Mouse (Mus musculus) CH12.LX (cell line): Measurements from ENCODE around the gene Map7. TPM values are rescaled to one million over a fixed set of nuclear protein-coding genes. Genes with fewer than 3 reads are reported as not detected.

Experiments
- DNase-seq: peaks from one replicate; pipeline ENCODE4 v3.0.0-alpha.2; 2013; ENCODE audit errors: extremely low read depth
- H3K27ac ChIP-seq: 2 replicates; pipeline ENCODE4 v1.5.1; 2012; ENCODE audit warnings: low read depth, mild to moderate bottlenecking, control low read depth, moderate library complexity; ENCODE audit not compliant: insufficient read depth
- H3K27me3 ChIP-seq: replicated peaks from 2 replicates; pipeline ENCODE3; 2012; ENCODE audit warnings: inconsistent platforms
- H3K36me3 ChIP-seq, 2 experiments: replicated peaks in 1 of 2; 2 replicates each; pipeline versions ENCODE3 to v1.6.1; 2012; ENCODE audit warnings: inconsistent platforms in 1 of 2, low read length in 1 of 2, mild to moderate bottlenecking in 1 of 2, mixed read lengths in 1 of 2, moderate library complexity in 1 of 2; ENCODE audit not compliant: control insufficient read depth in 1 of 2, insufficient read depth in 1 of 2
- H3K4me1 ChIP-seq, 2 experiments: 2 replicates each; pipeline ENCODE4 v1.6.1; 2012; ENCODE audit warnings: inconsistent platforms in 1 of 2, moderate library complexity in 1 of 2; ENCODE audit not compliant: insufficient read depth in 2 of 2, control insufficient read depth in 1 of 2
- H3K4me2 ChIP-seq: 2 replicates; pipeline ENCODE4 v1.6.1; 2012; ENCODE audit warnings: low read depth, mild to moderate bottlenecking, control low read depth; ENCODE audit not compliant: poor library complexity, insufficient read depth, severe bottlenecking
- H3K4me3 ChIP-seq, 3 experiments: fragments of 150-350 bp in 1 of 3; sonication (generic) in 1 of 3; replicated peaks in 1 of 3; 2 replicates each; pipeline versions ENCODE3 to v1.5.1; 2011 to 2012; ENCODE audit warnings: low read depth in 2 of 3, low read length in 2 of 3, mild to moderate bottlenecking in 2 of 3, moderate library complexity in 2 of 3, control low read depth in 1 of 3, improper control_type of control experiment in 1 of 3, inconsistent platforms in 1 of 3, mixed read lengths in 1 of 3; ENCODE audit not compliant: poor library complexity in 1 of 3
- H3K79me2 ChIP-seq: replicated peaks from 2 replicates; pipeline ENCODE4 v1.6.1; 2012; ENCODE audit warnings: mild to moderate bottlenecking, moderate library complexity; ENCODE audit not compliant: control insufficient read depth, poor library complexity, insufficient read depth, severe bottlenecking; ENCODE audit errors: extremely low read depth
- H3K9ac ChIP-seq: 2 replicates; pipeline ENCODE4 v1.6.1; 2012; ENCODE audit warnings: low read depth, mild to moderate bottlenecking, control low read depth, moderate library complexity; ENCODE audit not compliant: insufficient read depth
- H3K9me3 ChIP-seq: replicated peaks from 2 replicates; pipeline ENCODE3; 2012; ENCODE audit warnings: low read length, inconsistent platforms, mixed read lengths
- BHLHE40 ChIP-seq: IDR thresholded peaks from 2 replicates; pipeline ENCODE4 v1.6.1; 2011; ENCODE audit warnings: mild to moderate bottlenecking, low read depth, low read length, improper control_type of control experiment
- CHD1 ChIP-seq: IDR thresholded peaks from 2 replicates; pipeline ENCODE4 v1.6.1; 2012; ENCODE audit warnings: low read depth, low read length, improper control_type of control experiment, inconsistent platforms
- CTCF ChIP-seq, 2 experiments: IDR thresholded peaks in 1 of 2; conservative IDR thresholded peaks in 1 of 2; 2 replicates each; pipeline ENCODE4 v1.5.1; 2011 to 2012; ENCODE audit warnings: low read depth in 2 of 2, low read length in 2 of 2, improper control_type of control experiment in 1 of 2, inconsistent platforms in 1 of 2, mild to moderate bottlenecking in 1 of 2, moderate library complexity in 1 of 2
- E2F4 ChIP-seq: IDR thresholded peaks from 2 replicates; pipeline ENCODE4 v1.6.1; 2011; ENCODE audit warnings: low read depth, low read length, improper control_type of control experiment; ENCODE audit not compliant: insufficient replicate concordance
- EP300 ChIP-seq: IDR thresholded peaks from 2 replicates; pipeline ENCODE4 v1.6.1; 2011; ENCODE audit warnings: low read length, improper control_type of control experiment
- ETS1 ChIP-seq: conservative IDR thresholded peaks from 2 replicates; pipeline ENCODE4 v1.6.1; 2012; ENCODE audit warnings: low read depth, mild to moderate bottlenecking, inconsistent platforms, low read length, improper control_type of control experiment, moderate library complexity
- GABPA ChIP-seq: IDR thresholded peaks from 2 replicates; pipeline ENCODE4 v1.6.1; 2012; ENCODE audit warnings: low read depth, low read length, improper control_type of control experiment, inconsistent platforms; ENCODE audit not compliant: insufficient replicate concordance
- HCFC1 ChIP-seq: IDR thresholded peaks from 2 replicates; pipeline ENCODE4 v1.6.1; 2012; ENCODE audit warnings: low read depth, mild to moderate bottlenecking, inconsistent platforms, low read length, improper control_type of control experiment
- IRF4 ChIP-seq: IDR thresholded peaks from 2 replicates; pipeline ENCODE4 v1.6.1; 2014; ENCODE audit warnings: low read depth, mild to moderate bottlenecking, inconsistent platforms, low read length, improper control_type of control experiment
- JUND ChIP-seq: conservative IDR thresholded peaks from 2 replicates; pipeline ENCODE4 v1.6.1; 2011; ENCODE audit warnings: low read depth, low read length, improper control_type of control experiment
- MAFK ChIP-seq: IDR thresholded peaks from 2 replicates; pipeline ENCODE4 v1.6.1; 2011; ENCODE audit warnings: low read length, improper control_type of control experiment; ENCODE audit not compliant: insufficient replicate concordance
- MAX ChIP-seq: IDR thresholded peaks from 2 replicates; pipeline ENCODE4 v1.6.1; 2011; ENCODE audit warnings: low read length, improper control_type of control experiment
- MEF2A ChIP-seq: IDR thresholded peaks from 2 replicates; pipeline ENCODE4 v1.6.1; 2014; ENCODE audit warnings: low read depth, mild to moderate bottlenecking, inconsistent platforms, low read length, improper control_type of control experiment, borderline replicate concordance
- MYC ChIP-seq: IDR thresholded peaks from 2 replicates; pipeline ENCODE4 v1.6.1; 2011; ENCODE audit warnings: low read depth, mild to moderate bottlenecking, improper control_type of control experiment, low read length
- NELFE ChIP-seq: IDR thresholded peaks from 2 replicates; pipeline ENCODE4 v1.6.1; 2011; ENCODE audit warnings: low read depth, low read length, improper control_type of control experiment
- NRF1 ChIP-seq: IDR thresholded peaks from 2 replicates; pipeline ENCODE4 v1.6.1; 2014; ENCODE audit warnings: low read depth, mild to moderate bottlenecking, inconsistent platforms, low read length, improper control_type of control experiment, moderate library complexity
- PAX5 ChIP-seq: IDR thresholded peaks from 2 replicates; pipeline ENCODE4 v1.6.1; 2012; ENCODE audit warnings: low read length, inconsistent platforms, mixed read lengths
- POLR2A ChIP-seq: IDR thresholded peaks from 2 replicates; pipeline ENCODE4 v1.6.1; 2011; ENCODE audit warnings: low read depth, mild to moderate bottlenecking, improper control_type of control experiment, low read length
- TBP ChIP-seq: conservative IDR thresholded peaks from 2 replicates; pipeline ENCODE4 v1.6.1; 2011; ENCODE audit warnings: low read depth, low read length, improper control_type of control experiment
- UBTF ChIP-seq: IDR thresholded peaks from 2 replicates; pipeline ENCODE4 v1.6.1; 2012; ENCODE audit warnings: low read depth, mild to moderate bottlenecking, inconsistent platforms, low read length, improper control_type of control experiment, moderate library complexity
- USF1 ChIP-seq: IDR thresholded peaks from 2 replicates; pipeline ENCODE4 v1.6.1; 2014; ENCODE audit warnings: low read depth, mild to moderate bottlenecking, inconsistent platforms, low read length, improper control_type of control experiment
- ZC3H11A ChIP-seq: IDR thresholded peaks from 2 replicates; pipeline ENCODE4 v1.6.1; 2012; ENCODE audit warnings: low read depth, mild to moderate bottlenecking, inconsistent platforms, low read length, improper control_type of control experiment
- ZMIZ1 ChIP-seq: IDR thresholded peaks from 2 replicates; pipeline ENCODE4 v1.6.1; 2012; ENCODE audit warnings: low read depth, mild to moderate bottlenecking, inconsistent platforms, low read length, improper control_type of control experiment
- ZNF384 ChIP-seq: IDR thresholded peaks from 2 replicates; pipeline ENCODE4 v1.6.1; 2012; ENCODE audit warnings: low read depth, low read length, improper control_type of control experiment, inconsistent platforms
- dilution Hi-C: fragments of 300-500 bp; cut with MboI; formaldehyde crosslinking; loops from 2 replicates; pipeline ENCODE4 v1.14.3; 2020; ENCODE audit warnings: low sequenced_read_pairs; ENCODE audit not compliant: extremely low pct_unique_long_range_greater_than_20kb, extremely low pct_ligation_motif_present
- in situ Hi-C: fragments of 300-500 bp; cut with MboI; formaldehyde crosslinking; loops from 3 replicates; pipeline ENCODE4 v1.14.3; 2019; ENCODE audit warnings: low sequenced_read_pairs, low pct_ligation_motif_present, low pct_unique_long_range_greater_than_20kb, mixed read lengths
- polyA plus RNA-seq: library from polyadenylated mRNA; unstranded; fragments of >175 nt; gene quantifications from 2 replicates; pipeline ENCODE4 v1.2.1, GENCODE M21; 2012; ENCODE audit warnings: low read depth; ENCODE audit not compliant: insufficient read length
- total RNA-seq, 2 experiments: library from RNA; depleted of rRNA; stranded (reverse); fragments of 300-350 nt in 1 of 2; fragments of >200 nt in 1 of 2; gene quantifications; 2 replicates each; pipeline ENCODE4 v1.2.3; 2012 to 2014

Gene Map7
- total and polyA plus RNA-seq, 3 experiments = 7.4 to 31.1 (median 21.6) TPM

DNA sequence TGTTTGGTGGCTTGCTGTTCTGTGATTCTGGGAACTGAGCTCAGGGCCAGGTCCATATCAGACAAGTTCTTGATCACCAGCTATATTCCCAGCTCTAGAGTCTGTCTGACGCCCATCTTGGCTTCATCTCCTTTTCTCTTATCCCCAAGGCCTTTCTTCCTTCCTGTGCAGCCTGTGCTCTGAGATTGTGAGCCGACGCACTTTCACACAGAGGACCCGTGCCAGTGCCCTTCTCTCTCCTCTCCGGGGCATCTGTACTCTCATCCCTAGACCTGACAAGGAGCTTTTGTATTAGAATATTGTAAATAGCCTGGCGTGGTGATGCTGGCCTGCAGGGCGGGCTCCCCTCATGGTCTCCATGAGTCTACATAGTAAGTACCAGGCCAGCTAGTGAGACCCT is 7.1 kb downstream of the Map7 start:
- Histone ChIP-seq H3K9ac (no peak overlapping the region), H3K9me3 (no peaks in the 10 kb centered on the region), H3K27me3 (no peaks in the 10 kb centered on the region), H3K4me3 (no peak overlapping the region), H3K4me2 (no peak overlapping the region), H3K79me2 (no peaks in the 10 kb centered on the region), H3K4me1 (no peaks in the 10 kb centered on the region), H3K27ac (no peak overlapping the region), H3K36me3 (no peaks in the 10 kb centered on the region)
- no peak for TF ChIP-seq MEF2A
- no peak for TF ChIP-seq USF1
- TF ChIP-seq IRF4 = no peak
- TF ChIP-seq ZMIZ1 = no peak
- no peak for TF ChIP-seq EP300
- no peak for TF ChIP-seq CTCF (conservative IDR thresholded peaks at IDR 0.05 in 1 of 2, IDR thresholded peaks at IDR 0.05 in 1 of 2; ENCODE audit: low read depth in 2 of 2, low read length in 2 of 2)
- no peak for TF ChIP-seq NRF1
- TF ChIP-seq MAFK = no peak
- no peak for TF ChIP-seq HCFC1
- TF ChIP-seq CHD1 = no peak
- no peak for TF ChIP-seq ZNF384
- no peak for TF ChIP-seq ETS1
- no peak for TF ChIP-seq MAX
- TF ChIP-seq BHLHE40 = no peak
- no peak for TF ChIP-seq NELFE
- no peak for TF ChIP-seq ZC3H11A
- no peak for TF ChIP-seq UBTF
- no peak for TF ChIP-seq MYC
- no peak for TF ChIP-seq E2F4
- in situ Hi-C loops (no loop called here), dilution Hi-C loops (no loop called here)
- no peak for DNase-seq

DNA sequence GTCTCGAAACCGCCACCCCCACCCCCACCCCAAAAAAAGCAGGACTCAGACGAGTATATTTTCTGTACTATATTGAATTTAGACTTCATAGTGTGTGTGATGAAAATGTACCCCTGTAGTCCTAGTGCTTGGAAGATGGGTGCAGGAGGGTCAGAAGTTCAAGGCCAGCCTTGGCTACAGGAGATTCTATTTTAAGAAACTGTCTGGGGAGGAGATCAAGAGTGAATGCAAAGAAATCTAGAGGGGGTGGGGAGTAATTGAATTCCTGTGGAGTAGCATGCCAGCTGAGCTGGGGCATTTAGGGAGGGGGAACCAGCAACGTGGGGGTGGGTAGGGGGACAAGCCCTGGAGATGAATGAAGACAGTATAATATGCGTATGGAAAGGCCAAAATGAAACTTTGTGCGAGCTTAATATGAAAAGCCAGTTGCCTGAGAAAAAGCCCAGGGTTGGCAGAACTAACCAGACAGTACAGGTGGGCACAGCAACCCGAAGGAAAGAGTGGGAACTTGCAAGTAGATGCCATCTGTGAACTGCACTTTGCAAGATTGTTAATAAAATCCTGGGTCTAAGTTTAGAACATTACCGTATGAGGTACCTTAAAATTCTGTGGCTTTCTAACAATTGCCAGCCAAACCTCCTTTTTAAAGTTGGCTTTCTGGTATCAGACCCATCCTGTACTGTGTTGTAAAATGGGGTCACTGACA is 8.9 kb downstream of the Map7 start:
- no peak for DNase-seq
- Histone ChIP-seq H3K9me3 (no peaks in the 10 kb centered on the region), H3K27me3 (no peaks in the 10 kb centered on the region), H3K27ac (no peak overlapping the region), H3K4me1 (no peaks in the 10 kb centered on the region), H3K79me2 (no peaks in the 10 kb centered on the region), H3K4me2 (no peak overlapping the region), H3K36me3 (no peaks in the 10 kb centered on the region), H3K9ac (no peak overlapping the region), H3K4me3 (no peak overlapping the region)
- TF ChIP-seq TBP (no peak), POLR2A (no peak), IRF4 (no peak), MAFK (no peak), JUND (no peak), BHLHE40 (no peak), GABPA (no peak), CHD1 (no peak), PAX5 (no peak), HCFC1 (no peak)
- dilution Hi-C loops (no loop called here), in situ Hi-C loops (no loop called here)
